Mouse (Mus musculus): ENCODE measurements at regions not wholly inside any gene's neighbourhood (a gene's known extent, or its start where the extent isn't known, plus 50 kb on each side); places are given as distances from the start of the nearest gene placed in this dataset.

- ATAC-seq (replicated peaks; ENCODE audit: low FRiP score, low TSS enrichment, poor library complexity, severe bottlenecking), result no peak
These were observed 143.6 kb downstream of the Chst1 start for GRCm38 (mm10) chr2:92743152-92743551.

- ATAC-seq (replicated peaks; ENCODE audit: low FRiP score, low TSS enrichment, poor library complexity, severe bottlenecking), result no peak
These were observed 144.4 kb downstream of the Chst1 start for GRCm38 (mm10) chr2:92743911-92744310.

- ATAC-seq (replicated peaks; ENCODE audit: low FRiP score, low TSS enrichment, poor library complexity, severe bottlenecking), result no peak
These were observed 147.9 kb downstream of the Chst1 start for GRCm38 (mm10) chr2:92747406-92747805.

DNA sequence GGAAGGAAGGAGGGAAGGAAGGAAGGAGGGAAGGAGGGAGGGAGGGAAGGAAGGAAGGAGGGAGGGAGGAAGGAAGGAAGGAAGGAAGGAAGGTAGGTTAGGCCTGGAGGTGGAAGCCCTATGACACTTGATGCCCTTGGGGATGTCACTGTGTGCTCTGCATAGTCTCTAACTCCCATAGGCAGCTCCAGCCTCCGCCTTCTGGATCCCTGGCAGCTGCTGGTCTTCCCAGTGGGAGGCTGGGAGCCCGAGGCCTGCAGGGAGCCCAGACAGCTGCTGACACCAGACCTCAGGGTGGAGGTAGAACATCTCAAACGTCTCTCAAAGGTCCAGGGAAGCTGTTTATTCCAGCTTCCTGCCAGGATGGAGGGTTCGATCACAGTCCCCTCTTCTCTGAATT lies 150.6 kb downstream of the Chst1 start:
- ATAC-seq (replicated peaks; ENCODE audit: low FRiP score, low TSS enrichment, poor library complexity, severe bottlenecking), result no peak

DNA sequence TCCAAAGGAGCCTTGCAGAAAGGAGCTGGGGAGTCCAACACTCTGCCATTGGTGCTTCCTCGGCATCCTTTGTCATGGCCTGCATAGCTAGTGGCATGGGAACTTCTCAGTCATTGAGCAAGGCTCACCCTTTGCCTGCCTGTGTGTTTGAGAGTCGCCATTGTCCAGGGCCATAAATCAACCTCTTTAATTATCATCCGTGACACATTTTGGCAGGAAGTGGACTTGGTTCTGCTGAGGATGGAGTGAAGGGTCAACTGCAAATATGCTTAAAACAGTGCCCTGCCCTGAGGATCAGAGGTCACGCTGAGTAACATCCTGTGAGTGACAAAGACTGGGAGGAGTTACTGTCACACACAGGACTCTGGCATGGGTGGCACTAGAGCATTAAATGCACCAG lies 151.2 kb downstream of the Chst1 start:
- no peak for ATAC-seq (replicated peaks; ENCODE audit: low FRiP score, low TSS enrichment, poor library complexity, severe bottlenecking)

DNA sequence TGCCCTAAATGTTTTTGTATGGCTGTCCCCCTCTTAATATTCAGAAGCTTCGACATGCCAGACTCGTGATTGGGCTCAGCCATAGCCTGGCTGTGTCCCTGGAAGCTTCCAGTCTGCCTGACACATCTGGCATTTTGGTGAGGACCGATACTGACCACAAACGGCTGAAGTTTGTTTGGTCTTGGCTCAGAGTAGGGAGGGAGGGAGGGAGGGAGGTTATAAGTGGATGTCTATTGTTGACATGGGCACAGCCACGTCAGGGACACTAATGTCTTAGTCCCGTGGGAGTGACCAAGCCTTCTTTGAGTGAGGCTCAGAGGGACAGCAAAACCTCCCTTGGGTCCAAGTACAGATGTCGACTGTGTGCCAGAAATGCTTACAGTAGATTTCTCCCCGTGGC lies 151.7 kb downstream of the Chst1 start:
- ATAC-seq (replicated peaks; ENCODE audit: low FRiP score, low TSS enrichment, poor library complexity, severe bottlenecking), result no peak

DNA sequence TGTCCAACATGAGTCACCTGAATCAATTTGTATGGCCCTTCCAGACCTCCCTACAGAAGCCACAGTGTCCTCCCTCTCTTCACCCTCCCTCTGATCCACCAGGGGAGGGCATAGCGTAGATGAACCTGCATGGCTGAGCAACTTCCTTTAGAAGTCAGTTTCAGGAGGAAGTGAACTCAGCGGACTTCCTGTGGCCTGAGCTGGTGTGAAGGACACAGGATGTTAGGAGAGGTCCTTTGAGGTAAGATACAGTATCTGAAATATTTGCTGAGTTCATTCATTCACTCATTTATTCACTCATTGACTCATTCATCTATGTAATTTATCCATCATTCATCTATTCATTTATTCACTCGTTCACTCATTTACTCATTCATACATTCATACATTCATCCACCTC lies 152.6 kb downstream of the Chst1 start:
- no peak for ATAC-seq (replicated peaks; ENCODE audit: low FRiP score, low TSS enrichment, poor library complexity, severe bottlenecking)

GRCm38 (mm10) chr2:92752794-92753193 lies 153.3 kb downstream of the Chst1 start:
- no peak for ATAC-seq (replicated peaks; ENCODE audit: low FRiP score, low TSS enrichment, poor library complexity, severe bottlenecking)

DNA sequence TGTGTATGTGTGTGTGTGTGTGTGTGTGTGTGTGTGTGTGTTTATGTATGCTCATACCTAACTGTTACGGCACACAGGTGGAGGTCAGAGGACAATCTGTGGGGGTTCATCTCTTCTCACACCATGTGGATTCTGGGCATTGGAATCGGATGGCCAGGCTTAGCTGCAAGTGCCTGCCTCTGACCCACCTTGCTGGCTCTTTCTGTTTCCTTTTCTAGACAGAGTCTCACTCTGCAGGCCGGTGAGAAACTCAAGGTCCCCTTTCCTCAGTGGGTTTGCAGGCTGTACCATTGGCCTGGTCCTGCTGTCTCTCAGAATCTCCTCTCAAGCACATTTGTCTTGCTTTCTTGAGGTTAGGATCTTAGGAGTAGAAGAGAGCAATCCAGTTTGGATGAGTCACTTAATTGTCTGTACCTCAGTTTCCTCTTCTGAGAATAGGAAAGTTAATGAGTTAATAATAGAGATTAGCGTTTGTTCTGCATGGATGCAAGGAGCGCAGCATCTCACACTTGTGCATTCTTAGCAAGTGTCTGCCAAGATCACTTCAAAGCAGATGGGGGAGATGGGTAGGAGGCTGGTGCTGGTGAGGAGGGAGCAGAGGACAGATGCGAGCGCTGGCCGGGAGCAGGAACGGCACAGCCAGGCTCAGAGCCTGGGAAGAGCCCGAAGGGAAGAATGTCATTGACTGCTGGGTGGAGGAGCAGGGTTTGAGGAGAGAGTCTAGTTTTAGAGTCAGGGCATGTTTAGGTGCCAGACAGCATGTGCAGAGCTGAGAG lies 155.2 kb downstream of the Chst1 start:
- ATAC-seq (replicated peaks; ENCODE audit: low FRiP score, low TSS enrichment, poor library complexity, severe bottlenecking), result no peak

- ATAC-seq (replicated peaks; ENCODE audit: low FRiP score, low TSS enrichment, poor library complexity, severe bottlenecking), result no peak
These were observed 157.0 kb downstream of the Chst1 start for GRCm38 (mm10) chr2:92756491-92756890.

DNA sequence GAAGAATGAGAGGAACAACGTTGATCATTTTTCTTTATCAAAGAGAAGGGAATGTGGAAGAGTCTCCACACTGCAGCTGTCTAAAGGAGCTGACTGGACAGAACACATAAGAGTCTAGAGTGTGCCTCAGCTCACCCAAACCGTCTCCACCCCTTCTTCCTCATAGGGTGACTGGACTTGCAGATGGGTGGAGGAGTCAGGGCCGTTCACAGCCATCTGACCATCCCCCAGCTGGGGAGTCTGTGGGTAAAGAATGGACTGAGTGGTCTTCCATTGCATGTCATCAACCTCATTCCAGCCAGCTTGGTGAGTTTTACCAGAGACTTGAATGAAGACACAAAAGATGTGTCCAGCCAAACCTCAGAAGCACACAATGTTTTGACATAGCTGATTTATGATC lies 156.1 kb upstream of the Syt13 start:
- ATAC-seq (replicated peaks; ENCODE audit: low FRiP score, low TSS enrichment, poor library complexity, severe bottlenecking), result no peak

DNA sequence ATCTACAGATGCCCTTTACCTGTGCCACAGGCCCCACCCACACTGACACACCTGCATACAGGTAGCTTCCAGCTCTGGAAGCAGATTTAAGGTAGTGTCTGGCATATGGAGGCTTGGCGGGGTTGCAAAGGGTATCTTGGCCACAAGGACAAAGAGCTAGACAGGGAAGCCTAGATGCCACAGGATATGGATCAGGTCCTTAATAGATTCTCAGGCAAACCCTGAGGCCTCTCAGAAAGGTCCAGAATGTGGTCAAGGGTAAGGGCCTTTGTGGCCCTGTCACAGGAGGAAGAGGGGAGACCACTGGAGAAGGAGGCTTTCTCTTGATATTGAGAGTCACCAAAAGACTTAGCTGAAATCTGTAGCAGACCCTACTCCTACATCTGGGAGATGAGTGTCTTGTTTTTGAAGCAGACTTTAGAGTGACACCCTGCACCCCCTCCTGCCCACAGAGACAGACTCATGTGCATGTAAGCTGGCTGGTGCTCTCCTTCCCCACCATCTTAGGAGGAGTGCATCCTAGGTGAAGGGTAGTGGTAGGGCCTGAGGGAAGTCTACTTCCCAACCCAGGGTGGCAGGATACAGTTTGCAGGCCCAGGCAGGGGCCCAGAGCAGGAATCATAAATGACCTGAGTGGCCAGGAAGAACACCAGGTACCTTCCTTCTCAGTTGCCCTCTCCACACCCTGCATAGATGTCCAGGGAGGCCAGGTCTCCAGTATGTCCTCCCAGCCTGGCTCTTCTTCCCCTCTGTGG lies 150.8 kb upstream of the Syt13 start:
- ATAC-seq (replicated peaks; ENCODE audit: low FRiP score, low TSS enrichment, poor library complexity, severe bottlenecking), result no peak

GRCm38 (mm10) chr2:92767476-92768005 lies 147.4 kb upstream of the Syt13 start:
- ATAC-seq (replicated peaks; ENCODE audit: low FRiP score, low TSS enrichment, poor library complexity, severe bottlenecking), result no peak

DNA sequence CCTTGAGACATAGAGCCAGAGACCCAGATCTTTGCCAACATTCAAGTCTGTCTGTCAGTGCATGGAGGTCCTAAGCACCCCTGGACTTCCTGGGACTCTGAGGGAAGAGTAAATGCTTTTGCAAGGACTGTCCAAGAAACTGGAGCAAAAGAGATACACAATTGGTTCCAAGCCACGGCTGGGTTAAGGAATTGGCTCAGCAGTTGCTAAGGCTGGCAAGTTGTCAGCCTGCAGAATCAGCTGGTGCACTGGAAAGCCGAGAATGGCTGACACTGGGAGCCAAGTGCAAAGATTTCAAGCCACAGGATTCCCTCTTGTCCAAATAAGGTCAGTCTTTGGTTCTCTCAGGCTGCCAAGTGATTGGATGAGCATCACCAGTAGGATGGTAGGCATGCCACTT lies 146.8 kb upstream of the Syt13 start:
- no peak for ATAC-seq (replicated peaks; ENCODE audit: low FRiP score, low TSS enrichment, poor library complexity, severe bottlenecking)

GRCm38 (mm10) chr2:92769061-92769460 lies 145.8 kb upstream of the Syt13 start:
- no peak for ATAC-seq (replicated peaks; ENCODE audit: low FRiP score, low TSS enrichment, poor library complexity, severe bottlenecking)

DNA sequence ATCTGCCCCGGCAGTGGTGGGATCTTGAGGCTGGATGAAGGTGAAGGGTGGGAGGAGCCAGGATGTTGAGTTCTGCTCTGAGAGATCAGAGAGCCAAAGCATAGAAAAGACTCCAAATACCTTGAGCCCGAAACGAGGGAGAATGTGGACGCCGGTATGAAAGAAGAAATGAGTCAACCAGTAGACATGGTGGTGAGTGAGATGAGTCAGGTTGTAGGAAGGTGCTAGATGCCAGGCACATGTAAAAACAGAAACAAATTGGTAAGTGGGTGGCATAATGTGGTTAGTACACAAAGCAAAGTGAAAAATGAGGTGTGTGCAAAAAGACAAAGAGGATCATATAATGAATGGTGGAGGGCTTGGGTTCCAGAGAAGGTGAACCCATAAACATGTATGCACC lies 144.8 kb upstream of the Syt13 start:
- no peak for ATAC-seq (replicated peaks; ENCODE audit: low FRiP score, low TSS enrichment, poor library complexity, severe bottlenecking)

DNA sequence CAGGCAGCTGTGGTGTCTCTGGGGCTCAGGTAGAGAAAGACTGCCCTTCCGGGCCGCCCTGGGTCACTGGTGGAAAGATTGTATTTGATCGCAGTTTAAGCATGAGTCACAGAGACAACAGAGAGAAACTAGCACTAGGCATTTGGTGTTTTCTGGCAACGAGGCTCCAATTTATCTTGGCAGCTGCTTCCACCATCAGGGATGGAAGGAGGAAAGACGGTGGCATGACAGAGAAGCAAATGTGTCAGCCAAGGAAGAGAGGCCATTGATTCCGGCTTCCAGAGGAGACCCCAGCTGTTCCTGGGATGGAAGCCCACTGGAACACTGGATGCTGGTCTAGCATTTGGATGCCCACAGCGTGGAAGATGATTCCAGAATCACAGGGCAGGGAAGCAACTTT lies 142.3 kb upstream of the Syt13 start:
- ATAC-seq (replicated peaks; ENCODE audit: low FRiP score, low TSS enrichment, poor library complexity, severe bottlenecking), result no peak

- no peak for ATAC-seq (replicated peaks; ENCODE audit: low FRiP score, low TSS enrichment, poor library complexity, severe bottlenecking)
These were observed 138.4 kb upstream of the Syt13 start for GRCm38 (mm10) chr2:92776497-92776896.

DNA sequence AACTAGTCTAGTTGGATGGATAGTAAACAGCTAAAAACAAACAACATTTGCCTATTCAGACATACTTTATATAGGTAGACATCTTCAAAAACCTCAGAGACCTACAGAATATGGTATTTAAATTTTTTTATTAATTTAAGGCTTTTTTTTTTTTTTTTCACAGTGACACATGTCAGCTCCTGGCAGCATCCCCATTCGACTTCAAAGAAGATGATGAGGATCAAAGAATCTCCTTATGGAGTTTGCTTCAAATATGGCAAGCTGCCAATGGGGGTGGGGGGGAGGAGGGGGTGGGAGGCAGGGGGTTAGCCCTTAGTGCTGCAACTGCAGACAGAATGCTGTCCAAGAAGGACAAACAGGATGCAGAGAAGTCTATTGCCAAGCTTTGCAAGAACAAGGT lies 135.8 kb upstream of the Syt13 start:
- no peak for ATAC-seq (replicated peaks; ENCODE audit: low FRiP score, low TSS enrichment, poor library complexity, severe bottlenecking)

DNA sequence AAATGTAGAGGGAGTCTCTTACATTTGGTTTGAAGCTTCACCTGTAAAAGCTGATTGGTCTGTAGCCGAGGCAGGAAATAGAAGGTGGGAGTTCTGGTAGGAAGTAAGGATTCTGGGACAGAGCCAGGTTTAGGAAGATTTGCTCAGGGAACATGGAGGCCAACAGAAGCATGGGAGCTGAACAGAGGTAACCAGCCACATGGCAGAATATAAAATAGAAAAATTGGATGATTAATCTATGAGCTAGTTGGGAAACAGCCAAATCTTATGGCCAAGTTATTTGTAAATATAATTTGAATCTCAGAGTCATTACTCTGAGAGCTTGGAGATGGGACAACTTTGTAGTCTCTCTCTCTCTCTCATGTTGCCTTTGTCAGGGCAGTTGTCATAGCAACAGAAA lies 134.9 kb upstream of the Syt13 start:
- ATAC-seq (replicated peaks; ENCODE audit: low FRiP score, low TSS enrichment, poor library complexity, severe bottlenecking), result no peak

DNA sequence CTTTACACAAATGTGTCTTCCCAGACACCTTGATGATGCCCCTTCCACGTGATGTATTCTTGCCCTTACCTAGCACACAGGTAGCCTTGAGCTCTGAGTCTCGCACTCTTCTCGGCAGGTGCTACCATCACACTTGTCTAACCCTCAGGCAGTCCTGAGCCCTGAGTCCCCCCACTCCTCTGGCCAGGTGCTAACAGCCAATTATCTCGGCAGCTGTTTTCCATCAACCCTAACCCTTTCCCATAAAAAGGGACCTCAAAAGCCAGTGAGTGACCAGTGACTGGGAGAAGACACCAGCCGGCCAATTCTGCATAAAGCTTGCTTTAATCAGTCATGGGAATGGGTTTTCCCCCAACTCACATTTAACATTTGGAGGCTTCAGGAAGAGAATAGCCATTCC lies 133.4 kb upstream of the Syt13 start:
- no peak for ATAC-seq (replicated peaks; ENCODE audit: low FRiP score, low TSS enrichment, poor library complexity, severe bottlenecking)

All from megakaryocyte-erythroid progenitor cell, adult 5-6 weeks (primary cell).